Mouse (Mus musculus) liver, adult (tissue): ENCODE measurements around the gene Sh3gl2.

Source experiments
- GATA4 ChIP-seq: IDR thresholded peaks from 2 replicates; pipeline ENCODE4 v1.6.1; 2014; ENCODE audit warnings: mild to moderate bottlenecking, low read length; ENCODE audit not compliant: insufficient replicate concordance

The Sh3gl2 gene

GRCm38 (mm10) chr4:85210953-85211352, 6.0 kb downstream of the Sh3gl2 start:
- no peak for TF ChIP-seq GATA4

DNA sequence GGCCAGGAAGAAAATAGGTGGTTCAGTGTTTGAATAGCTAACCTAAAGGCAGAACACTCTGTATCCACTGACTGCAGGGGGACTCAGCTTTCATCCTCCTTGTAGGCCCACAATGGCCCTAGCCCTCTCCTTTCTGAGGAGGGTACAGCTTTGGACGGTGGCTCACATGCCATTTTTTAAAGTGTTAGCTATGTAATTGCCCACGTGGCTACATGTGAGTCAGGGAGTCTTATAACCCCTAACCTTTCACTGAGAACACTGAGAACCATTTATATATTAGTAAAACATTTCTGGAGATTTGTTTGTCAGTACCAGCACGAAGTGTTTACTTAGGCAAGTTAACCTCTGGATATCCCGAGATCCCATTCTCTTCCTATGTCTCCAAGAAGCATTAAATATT, 12.1 kb downstream of the Sh3gl2 start:
- no peak for TF ChIP-seq GATA4

GRCm38 (mm10) chr4:85222716-85223115, 17.8 kb downstream of the Sh3gl2 start:
- TF ChIP-seq GATA4, result no peak

DNA sequence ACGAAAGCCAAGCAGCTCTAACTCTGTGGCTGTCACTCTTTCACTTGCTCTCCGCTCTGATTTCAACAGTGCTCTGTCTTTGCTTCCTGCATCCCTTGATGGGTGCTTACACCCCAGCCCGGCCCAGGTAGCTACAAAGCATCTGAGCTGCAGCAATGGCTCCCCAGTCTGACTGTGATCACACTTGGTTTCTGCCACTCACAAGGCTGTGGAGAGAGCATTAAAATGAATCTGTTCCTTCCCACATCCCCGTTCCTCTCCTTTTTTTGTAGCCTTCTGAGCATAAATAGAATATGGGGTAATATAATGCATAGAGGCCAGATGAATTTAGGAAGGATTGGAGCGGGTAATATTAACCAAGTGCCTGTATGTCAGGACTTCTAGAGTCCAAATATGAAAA, 21.8 kb downstream of the Sh3gl2 start:
- TF ChIP-seq GATA4, result no peak

DNA sequence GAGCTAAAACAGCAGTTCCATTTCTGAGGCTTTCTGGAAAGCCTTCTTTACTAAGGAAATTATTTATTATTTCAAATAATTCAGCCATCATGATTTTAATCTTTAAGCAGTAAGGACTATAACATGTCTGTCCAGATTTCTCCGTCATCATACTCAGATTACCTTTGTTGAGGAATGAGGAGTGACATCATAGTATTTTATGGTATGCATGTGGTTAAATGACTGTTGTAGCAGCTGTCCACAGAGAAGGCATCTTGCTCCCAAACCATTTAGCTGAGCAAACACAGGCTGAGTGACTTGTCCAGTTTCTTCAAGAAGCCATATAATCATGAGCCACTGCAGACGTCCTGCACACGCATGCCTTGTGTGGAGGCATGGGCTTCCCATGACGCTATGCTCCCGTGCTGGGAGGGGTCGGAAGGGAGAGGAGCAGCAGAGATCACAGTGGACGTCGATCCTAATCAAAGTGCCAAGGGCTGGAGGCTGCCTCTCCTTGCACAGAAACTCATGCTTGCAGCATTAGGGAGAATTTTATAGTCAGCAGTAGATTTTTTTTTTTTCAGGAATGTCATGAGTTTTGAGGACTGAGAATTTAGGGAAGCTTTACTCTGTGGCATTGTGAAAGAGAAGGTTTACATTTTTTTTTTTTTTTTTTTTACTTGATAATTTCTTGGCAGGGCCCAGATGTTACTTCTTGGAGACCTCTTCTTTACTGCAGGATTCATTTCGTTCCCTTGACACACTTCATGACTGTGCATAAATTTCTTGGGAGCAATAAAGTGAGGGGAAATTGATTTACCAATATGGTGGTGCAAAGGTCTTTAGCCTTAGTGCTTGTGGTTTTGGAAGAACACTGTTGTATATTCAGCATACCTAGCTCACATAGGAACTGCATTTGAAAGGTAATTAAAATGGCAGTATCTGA, 23.0 kb downstream of the Sh3gl2 start:
- no peak for TF ChIP-seq GATA4

DNA sequence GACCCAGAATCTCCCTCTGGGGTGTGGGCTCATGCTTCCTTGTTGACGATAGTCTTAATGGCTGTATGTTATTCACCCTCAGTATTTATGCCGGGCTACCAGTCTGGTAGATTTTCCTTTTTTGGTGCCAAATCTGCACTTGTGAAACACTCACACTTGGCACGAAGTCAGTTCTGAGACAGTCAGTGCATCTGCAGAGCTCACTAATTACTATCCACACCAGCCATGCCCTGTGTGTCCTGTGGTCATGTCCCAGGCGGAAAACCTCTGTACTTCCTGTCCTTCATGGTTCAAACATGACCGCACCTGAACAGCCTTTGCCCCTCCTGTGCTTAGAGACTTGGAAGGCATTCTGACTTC, 23.6 kb downstream of the Sh3gl2 start:
- no peak for TF ChIP-seq GATA4

DNA sequence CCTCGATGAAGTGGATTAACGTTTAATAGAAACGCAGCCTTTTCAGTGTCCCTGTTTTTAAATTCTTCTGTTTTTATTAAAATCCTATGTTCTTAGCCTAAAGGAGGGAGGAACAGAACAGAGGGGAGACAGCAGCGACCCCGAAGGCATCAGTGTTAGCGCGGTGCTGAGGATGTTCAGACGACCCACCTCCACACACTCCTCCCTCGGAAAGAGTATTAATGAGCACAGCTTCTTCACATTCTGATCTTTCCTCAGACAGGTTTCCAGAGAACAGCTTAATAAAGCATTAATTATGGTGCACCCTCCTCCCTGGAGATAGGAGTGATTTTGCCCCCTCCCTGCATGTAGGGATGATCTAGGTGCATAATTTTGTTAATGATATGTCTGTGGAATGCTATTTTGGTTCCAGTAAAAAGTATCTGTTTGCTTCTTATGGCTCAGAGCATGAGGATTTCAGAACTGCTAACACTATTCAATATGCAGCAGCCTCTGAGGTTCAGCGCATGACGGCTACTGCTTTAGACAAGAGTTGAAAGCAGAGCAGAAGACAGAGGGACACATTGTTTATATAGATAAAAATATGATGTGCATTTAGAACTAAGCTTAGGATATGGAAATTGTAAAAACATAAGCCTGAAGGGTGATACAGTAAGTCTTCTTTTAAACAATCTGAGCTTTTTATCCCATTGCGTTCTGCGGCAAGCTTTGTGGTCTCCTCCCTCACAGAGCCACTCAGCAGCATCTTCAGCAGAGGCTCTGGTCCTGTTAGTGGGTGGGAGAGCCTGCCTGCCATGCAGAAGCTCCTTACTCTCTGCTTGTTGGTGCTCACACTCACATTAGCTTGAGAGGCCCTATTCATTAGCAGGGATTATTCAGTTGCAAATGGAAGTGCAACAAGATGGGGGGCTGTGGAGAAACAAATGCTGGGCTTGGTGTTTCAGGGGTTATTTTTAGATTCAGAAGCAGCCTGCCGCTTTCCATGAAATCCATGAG, 27.8 kb downstream of the Sh3gl2 start:
- no peak for TF ChIP-seq GATA4

DNA sequence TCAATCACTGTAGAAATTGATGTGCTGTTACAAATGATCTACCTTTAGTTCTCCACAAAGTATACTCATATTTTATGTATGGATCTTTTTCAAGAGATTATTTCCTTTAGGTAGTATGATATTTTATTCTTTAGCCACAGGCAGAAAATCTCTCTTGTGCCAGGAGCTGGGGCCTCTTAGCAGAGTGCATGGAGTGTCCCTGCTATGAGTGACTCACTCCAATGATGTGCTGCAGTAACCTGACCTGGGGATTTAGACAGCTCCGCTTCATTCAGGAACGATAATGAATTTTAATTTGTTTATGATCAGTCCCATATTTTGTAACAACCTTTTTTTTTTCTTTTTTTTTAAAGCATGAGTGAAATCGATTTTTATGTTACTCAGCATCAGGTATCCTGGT, 36.7 kb downstream of the Sh3gl2 start:
- no peak for TF ChIP-seq GATA4

- no peak for TF ChIP-seq GATA4
Measured at GRCm38 (mm10) chr4:85242562-85242961, 37.6 kb downstream of the Sh3gl2 start.

GRCm38 (mm10) chr4:85248673-85249072, 43.7 kb downstream of the Sh3gl2 start:
- TF ChIP-seq GATA4, result no peak

DNA sequence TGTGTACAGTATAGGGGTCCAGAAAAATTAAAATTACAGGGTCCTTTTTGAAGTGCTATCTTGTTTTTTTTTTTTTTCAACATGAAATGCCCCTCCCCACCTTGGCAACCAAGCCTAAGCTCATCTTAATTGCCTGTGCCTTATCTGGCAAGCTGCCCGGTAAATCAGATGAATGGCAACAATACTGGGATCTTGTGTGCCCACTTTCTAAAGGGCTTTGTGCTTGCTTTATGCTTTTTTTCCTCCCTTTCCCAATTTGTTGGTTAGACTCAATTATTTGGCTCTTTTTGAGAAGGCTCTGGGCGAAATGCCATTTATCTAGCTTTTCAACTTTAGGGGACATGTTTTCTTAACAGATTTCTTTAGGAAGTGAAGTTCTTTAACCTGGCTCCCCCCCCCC, 45.3 kb downstream of the Sh3gl2 start:
- no peak for TF ChIP-seq GATA4

DNA sequence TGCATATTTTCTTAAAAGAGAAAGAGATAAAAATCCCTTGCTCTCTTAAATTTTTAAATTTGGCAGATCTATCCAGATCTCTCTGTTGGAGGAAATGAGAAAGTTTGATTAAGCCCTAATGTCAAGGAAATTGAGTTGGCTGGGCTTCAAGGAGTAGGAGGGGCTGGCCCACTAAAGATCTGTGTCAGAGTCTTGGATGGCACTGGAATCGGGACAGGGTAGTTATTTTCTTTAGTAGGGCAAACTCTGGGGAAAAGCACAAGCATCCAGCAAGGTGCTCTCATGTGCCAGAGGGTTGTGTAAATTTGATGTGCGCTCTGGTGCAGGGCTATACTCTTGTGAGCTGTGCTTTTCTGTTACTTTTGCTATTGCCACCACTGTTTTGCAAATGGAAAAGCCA, 45.9 kb downstream of the Sh3gl2 start:
- TF ChIP-seq GATA4, result no peak

DNA sequence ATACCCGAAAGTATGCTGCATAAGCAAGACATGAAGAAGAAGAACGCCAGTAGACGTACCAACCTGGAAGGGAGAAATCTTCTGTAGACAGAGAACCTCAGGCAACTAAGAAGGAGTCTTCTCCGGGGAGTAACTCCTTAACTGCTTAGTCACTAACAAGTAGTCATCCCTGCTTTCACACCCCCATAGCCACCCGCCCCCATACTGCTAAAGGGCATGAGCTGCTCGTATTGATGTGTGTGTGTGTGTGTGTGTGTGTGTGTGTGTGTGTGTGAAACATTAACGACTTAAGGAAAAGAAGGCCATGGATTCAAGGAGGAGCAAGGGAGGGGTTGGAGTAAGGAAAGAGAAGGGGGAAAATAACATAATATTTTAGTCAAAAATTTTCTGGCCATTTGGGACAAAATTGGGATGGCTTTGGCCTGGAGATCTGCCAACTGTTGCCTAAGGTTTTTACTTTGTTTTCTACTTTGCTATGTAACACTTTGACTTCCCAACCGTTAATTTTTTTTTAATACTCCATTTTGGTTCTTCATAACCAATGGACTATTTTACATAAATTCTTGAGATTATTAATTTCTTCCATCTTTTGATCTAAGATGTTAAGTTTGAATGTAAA, 51.0 kb downstream of the Sh3gl2 start:
- TF ChIP-seq GATA4, result no peak

GRCm38 (mm10) chr4:85256461-85257202, 51.7 kb downstream of the Sh3gl2 start:
- no peak for TF ChIP-seq GATA4
